Mouse (Mus musculus) midbrain, postnatal 0 days (tissue): ENCODE data around the gene P3h3. TPM values are rescaled to one million over a fixed set of nuclear protein-coding genes. Genes with fewer than 3 reads are reported as not detected.

Experiments used
- ATAC-seq: fragments of 200-750 bp; cut with Nextera tagmentation; 2 replicates; pipeline ENCODE4 v1.8.0; 2017; ENCODE audit warnings: moderate number of reproducible peaks, mild to moderate bottlenecking, moderate TSS enrichment, moderate library complexity; ENCODE audit not compliant: low FRiP score
- DNase-seq: peaks from one replicate; pipeline ENCODE4 v3.0.0-alpha.2; 2015; ENCODE audit warnings: low spot score
- H3K27ac ChIP-seq: fragments of 300-500 bp; sonication (generic); 2 replicates; pipeline ENCODE4 v1.5.1; 2014; ENCODE audit warnings: low read depth, mild to moderate bottlenecking, low read length, mixed read lengths
- H3K27me3 ChIP-seq: fragments of 300-500 bp; sonication (generic); 2 replicates; pipeline ENCODE4 v1.6.1; 2014; ENCODE audit warnings: low read length, control low read depth, mixed read lengths; ENCODE audit not compliant: insufficient read depth
- H3K36me3 ChIP-seq: fragments of 300-500 bp; sonication (generic); 2 replicates; pipeline ENCODE4 v1.6.1; 2014; ENCODE audit warnings: low read length, control low read depth, mixed read lengths; ENCODE audit not compliant: insufficient read depth
- H3K4me1 ChIP-seq: fragments of 300-500 bp; sonication (generic); 2 replicates; pipeline ENCODE4 v1.6.1; 2014; ENCODE audit warnings: mild to moderate bottlenecking, control low read depth, antibody characterized with exemption, low read length, mixed read lengths; ENCODE audit not compliant: insufficient read depth
- H3K4me2 ChIP-seq: fragments of 300-500 bp; sonication (generic); 2 replicates; pipeline ENCODE4 v1.6.1; 2014; ENCODE audit warnings: low read depth, mild to moderate bottlenecking, low read length, mixed read lengths; ENCODE audit not compliant: poor library complexity, severe bottlenecking
- H3K4me3 ChIP-seq: fragments of 300-500 bp; sonication (generic); 2 replicates; pipeline ENCODE4 v1.5.1; 2014; ENCODE audit warnings: low read depth, mild to moderate bottlenecking, low read length, moderate library complexity
- H3K9ac ChIP-seq: fragments of 300-500 bp; sonication (generic); replicated peaks from 2 replicates; pipeline ENCODE4 v1.6.1; 2014; ENCODE audit warnings: mild to moderate bottlenecking, low read length, moderate library complexity, mixed read lengths; ENCODE audit not compliant: poor library complexity, severe bottlenecking
- H3K9me3 ChIP-seq: fragments of 300-500 bp; sonication (generic); 2 replicates; pipeline ENCODE4 v1.6.1; 2016; ENCODE audit warnings: low read length, control low read depth
- CTCF ChIP-seq: IDR thresholded peaks from 2 replicates; pipeline ENCODE4 v1.5.1; 2016; ENCODE audit warnings: antibody characterized with exemption, mild to moderate bottlenecking
- WGBS: fragments of 180-500 bp; shearing (Covaris S2); extraction: QIAGEN DNeasy Blood & Tissue Kit; methylation state at CpG from one replicate; pipeline ENCODE4 v1.1.7; 2014; 5-methylcytosine and 5-hydroxymethylcytosine counted together
- polyA plus RNA-seq: library from polyadenylated mRNA; unstranded; fragments of >200 nt; fragmentation: Nextera tagmentation; extraction: Ambion mirVana; gene quantifications from 2 replicates; pipeline ENCODE4 v1.2.1, GENCODE M21; 2015
- total RNA-seq: library from RNA; depleted of rRNA; stranded (reverse); fragments of >200 nt; gene quantifications from 2 replicates; pipeline ENCODE4 v1.2.3, GENCODE M21; 2014

P3h3 gene
- total and polyA plus RNA-seq, 2 experiments from 2014 or later, result 11.2 to 74.4 TPM

- no peak for ATAC-seq
- H3K27ac ChIP-seq, result no peak overlapping the region
- no peaks in the 10 kb centered on the region for H3K9me3 ChIP-seq
- H3K36me3 ChIP-seq, result 0 out of 2 replicates have a peak, but pooled peaks cover 10% of the 10 kb centered on the region
- TF ChIP-seq CTCF, result no peak
- 46% methylated on average over 14 of the region's 14 CpGs for WGBS
- no peak for DNase-seq
- H3K9ac ChIP-seq, result peak overlapping the region; percentile 54
- H3K4me1 ChIP-seq, result peaks cover 14% of the 10 kb centered on the region
- peak overlapping the region; percentile 43 for H3K4me3 ChIP-seq
- no peaks in the 10 kb centered on the region for H3K27me3 ChIP-seq
- H3K4me2 ChIP-seq, result peak overlapping the region; percentile 69
Observed at GRCm38 (mm10) chr6:124809775-124810538, 47.6 kb downstream of the P3h3 start.

GRCm38 (mm10) chr6:124809052-124809774 is 48.3 kb downstream of the P3h3 start:
- 0 out of 2 replicates have a peak, but pooled peaks cover 10% of the 10 kb centered on the region for H3K36me3 ChIP-seq
- peak overlapping the region; percentile 69 for H3K27ac ChIP-seq
- H3K9ac ChIP-seq, result peak overlapping the region; percentile 54
- DNase-seq, result peak; percentile 83
- no peak for ATAC-seq
- H3K4me3 ChIP-seq, result peak overlapping the region; percentile 43
- H3K4me1 ChIP-seq, result peaks cover 10% of the 10 kb centered on the region; the same call in 1 of the 2 replicates
- under 1% methylated on average over 32 of the region's 35 CpGs for WGBS
- no peaks in the 10 kb centered on the region for H3K27me3 ChIP-seq
- TF ChIP-seq CTCF, result peak; percentile 79
- peak overlapping the region; percentile 69 for H3K4me2 ChIP-seq
- no peaks in the 10 kb centered on the region for H3K9me3 ChIP-seq

GRCm38 (mm10) chr6:124808358-124809012 is 49.1 kb downstream of the P3h3 start, which contains the start of gene Spsb2:
Gene Spsb2, plus strand, starts transcription at chr6:124808661.
- Histone ChIP-seq H3K9me3 (no peaks in the 10 kb centered on the region), H3K9ac (peak within 1 kb of the TSS; percentile 54), H3K4me2 (peak within 1 kb of the TSS; percentile 69), H3K4me3 (peak within 1 kb of the TSS; percentile 43), H3K27ac (peak within 1 kb of the TSS; percentile 69), H3K27me3 (no peaks in the 10 kb centered on the region), H3K36me3 (0 out of 2 replicates have a peak, but pooled peaks cover 10% of the 10 kb centered on the region), H3K4me1 (peaks cover 9% of the 10 kb centered on the region; the same call in 1 of the 2 replicates)
- WGBS, result 4% methylated on average over 29 of the region's 29 CpGs
- peak; percentile 58 for DNase-seq
- ATAC-seq, result peak; percentile 8; the same call in 1 of the 2 replicates
- no peak for TF ChIP-seq CTCF

- no peak overlapping the region for H3K27ac ChIP-seq
- ATAC-seq (no peak), DNase-seq (no peak)
- peak overlapping the region; percentile 69 for H3K4me2 ChIP-seq
- 0 out of 2 replicates have a peak, but pooled peaks cover 10% of the 10 kb centered on the region for H3K36me3 ChIP-seq
- no peaks in the 10 kb centered on the region for H3K9me3 ChIP-seq
- H3K27me3 ChIP-seq, result no peaks in the 10 kb centered on the region
- TF ChIP-seq CTCF, result no peak
- WGBS, result 89% methylated on average over 6 of the region's 6 CpGs
- H3K9ac ChIP-seq, result no peak overlapping the region
- H3K4me3 ChIP-seq, result peak overlapping the region; percentile 43
- peaks cover 9% of the 10 kb centered on the region; the same call in 1 of the 2 replicates for H3K4me1 ChIP-seq
Observed at GRCm38 (mm10) chr6:124807986-124808357, 49.6 kb downstream of the P3h3 start.

- H3K27me3 ChIP-seq, result no peaks in the 10 kb centered on the region
- H3K36me3 ChIP-seq, result 0 out of 2 replicates have a peak, but pooled peaks cover 10% of the 10 kb centered on the region
- 91% methylated on average over 4 of the region's 4 CpGs for WGBS
- peaks cover 6% of the 10 kb centered on the region; the same call in 1 of the 2 replicates for H3K4me1 ChIP-seq
- H3K9me3 ChIP-seq, result no peaks in the 10 kb centered on the region
- TF ChIP-seq CTCF, result no peak
- no peak for DNase-seq
- H3K27ac ChIP-seq, result no peak overlapping the region
- no peak for ATAC-seq
- no peak overlapping the region for H3K4me3 ChIP-seq
- H3K9ac ChIP-seq, result no peak overlapping the region
- no peak overlapping the region for H3K4me2 ChIP-seq
Observed at GRCm38 (mm10) chr6:124807366-124807765, 50.2 kb downstream of the P3h3 start.
